Mouse (Mus musculus): ENCODE data around the gene Matk.

- TF ChIP-seq CTCF (IDR thresholded peaks at IDR 0.05; ENCODE audit: borderline replicate concordance, insufficient read depth, low read depth, low read length) = no peak
- TF ChIP-seq POLR2A (IDR thresholded peaks at IDR 0.05; ENCODE audit: borderline replicate concordance, insufficient read depth, low read length) = no peak
Measured at GRCm38 (mm10) chr10:81233226-81233585, 19.5 kb upstream of the Matk start.

Data from cerebellum, adult 2 months (tissue).